Mouse (Mus musculus) thymus, adult 2 months (tissue): ENCODE measurements at regions not wholly inside any gene's neighbourhood (a gene's known extent, or its start where the extent isn't known, plus 50 kb on each side); places are given as distances from the start of the nearest gene placed in this dataset.

Experiments used
- CTCF ChIP-seq: fragments of 200-500 bp; IDR thresholded peaks from 2 replicates; pipeline ENCODE4 v1.5.1; 2012; ENCODE audit warnings: mild to moderate bottlenecking, control low read depth, low read length, moderate library complexity, borderline replicate concordance; ENCODE audit not compliant: control insufficient read depth, poor library complexity, insufficient read depth; ENCODE audit errors: extremely low read depth
- POLR2A ChIP-seq: fragments of 200-500 bp; IDR thresholded peaks from 2 replicates; pipeline ENCODE4 v1.6.1; 2012; ENCODE audit warnings: mild to moderate bottlenecking, low read length, control low read depth, moderate library complexity; ENCODE audit not compliant: control insufficient read depth, poor library complexity, insufficient read depth; ENCODE audit errors: extremely low read depth

- TF ChIP-seq CTCF (no peak), POLR2A (no peak)
These were observed 104.7 kb upstream of the Abcb5 start for GRCm38 (mm10) chr12:119070963-119071362.
